Mouse (Mus musculus) layer of hippocampus, postnatal 10 days (tissue): ENCODE measurements at regions not wholly inside any gene's neighbourhood (a gene's known extent, or its start where the extent isn't known, plus 50 kb on each side); places are given as distances from the start of the nearest gene placed in this dataset.

ENCODE experiments used
- DNase-seq, 2 experiments: peaks; one replicate each; pipeline ENCODE4 v3.0.0; 2021; ENCODE audit warnings: low spot score in 2 of 2

DNA sequence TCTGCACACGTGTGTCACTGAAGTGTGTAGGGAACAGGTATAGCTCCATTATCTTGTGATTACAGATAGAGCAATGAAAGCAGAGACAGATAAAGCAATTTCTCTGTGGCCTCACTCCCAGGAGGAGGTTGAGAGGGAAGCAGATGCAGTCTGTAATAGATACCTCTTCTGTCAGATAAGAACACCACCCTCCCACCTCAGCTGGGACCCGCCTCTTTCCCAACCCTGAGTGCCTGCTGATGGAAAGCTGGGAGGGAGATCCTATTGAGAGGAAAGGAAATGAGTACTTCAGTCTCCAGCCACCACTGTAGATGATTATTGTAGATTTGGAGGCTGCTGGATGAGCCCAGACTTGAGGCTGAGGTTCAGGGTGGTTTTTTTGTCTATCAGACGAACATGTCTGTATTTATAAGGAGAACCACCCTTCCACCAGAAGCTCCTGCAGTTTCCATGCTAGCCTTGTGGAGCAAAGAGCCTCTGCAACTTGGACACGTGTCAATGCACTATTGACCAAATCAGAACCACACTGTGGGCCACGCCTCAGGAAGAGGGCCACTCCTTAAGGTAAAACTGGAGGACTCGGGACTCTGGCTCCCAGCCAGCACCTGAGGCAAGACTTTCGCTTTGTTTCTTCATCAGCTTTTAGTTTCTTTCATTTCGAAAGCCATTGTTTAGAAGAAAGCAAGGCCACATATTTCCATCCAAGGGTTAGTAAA is 55.3 kb upstream of the Plekha5 start:
- no peak for DNase-seq

DNA sequence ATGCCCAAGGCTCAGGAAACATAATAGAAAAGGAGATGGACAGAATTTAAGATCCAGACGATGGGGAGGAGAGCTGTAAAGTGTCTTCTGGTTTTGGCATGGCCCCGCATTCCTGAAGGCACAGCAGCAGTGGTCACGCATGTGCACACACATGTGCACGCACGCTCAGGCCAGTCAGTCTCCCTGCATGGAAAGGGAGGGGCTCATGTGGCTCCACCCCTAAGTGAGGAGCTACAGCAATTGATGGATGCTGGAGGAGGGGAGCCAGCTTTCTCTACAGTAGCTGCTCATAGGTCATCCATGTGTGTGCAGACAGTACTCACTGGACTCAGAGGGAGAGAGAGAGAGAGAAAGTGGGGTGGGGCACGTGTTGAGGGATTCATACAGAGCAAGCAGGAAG is 56.6 kb upstream of the Plekha5 start:
- DNase-seq, result no peak

DNA sequence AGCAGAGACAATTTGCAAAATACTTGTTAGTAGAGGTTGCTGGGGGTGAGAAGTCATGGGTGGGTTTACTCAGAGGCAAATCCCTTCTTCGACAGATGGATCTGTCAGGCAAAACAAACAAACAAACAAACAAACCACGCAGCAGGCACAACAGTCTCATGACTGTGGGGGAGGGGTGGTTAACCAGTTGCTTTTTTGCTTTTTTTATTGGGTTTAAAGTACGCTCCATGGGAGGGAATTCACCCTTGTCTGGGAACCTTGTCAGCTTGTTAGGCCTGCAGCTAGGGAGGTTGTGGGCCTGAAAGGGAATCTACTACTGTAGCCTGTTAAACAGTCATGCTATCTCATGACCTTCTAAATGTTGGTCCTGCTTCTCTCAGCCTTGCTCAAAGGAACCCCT is 57.1 kb upstream of the Plekha5 start:
- DNase-seq, result no peak

DNA sequence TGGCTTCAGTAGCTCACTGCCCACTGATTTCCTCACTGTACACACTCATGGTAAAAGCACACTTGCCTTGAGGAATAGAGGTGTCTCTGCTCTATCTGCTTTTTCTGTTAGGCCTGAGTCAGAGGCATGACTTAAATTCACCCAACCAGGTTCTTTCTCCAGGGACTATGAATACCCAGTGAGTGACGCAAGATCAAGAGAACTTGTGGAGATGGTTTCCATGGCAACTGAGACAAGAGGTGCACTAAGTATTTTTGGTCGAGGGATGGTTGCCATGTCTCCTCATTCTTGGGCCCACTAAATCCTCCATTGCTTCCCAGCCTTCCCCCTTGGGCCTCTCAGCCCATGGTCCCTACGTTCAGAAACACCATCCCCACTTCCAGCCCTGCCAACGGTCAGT is 62.9 kb upstream of the Plekha5 start:
- no peak for DNase-seq

DNA sequence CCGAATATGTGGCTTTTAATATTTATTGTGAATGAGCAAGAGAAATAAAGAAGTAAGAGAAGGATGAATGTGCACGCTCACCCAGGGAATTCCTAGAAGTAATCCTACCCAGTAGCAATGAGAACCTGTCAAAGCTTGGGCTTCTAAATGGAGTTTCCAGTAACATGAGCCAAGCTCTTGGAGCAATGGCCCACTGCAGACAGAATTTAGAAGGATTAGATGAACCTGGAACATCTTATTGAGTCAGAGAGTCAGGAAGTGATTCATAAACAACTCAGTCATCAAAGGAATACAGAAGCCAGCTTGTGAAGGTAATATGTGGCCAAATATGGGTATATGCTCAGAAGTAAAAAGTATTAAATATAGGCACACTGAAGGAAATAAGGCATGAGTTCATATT is 66.0 kb upstream of the Plekha5 start:
- no peak for DNase-seq

DNA sequence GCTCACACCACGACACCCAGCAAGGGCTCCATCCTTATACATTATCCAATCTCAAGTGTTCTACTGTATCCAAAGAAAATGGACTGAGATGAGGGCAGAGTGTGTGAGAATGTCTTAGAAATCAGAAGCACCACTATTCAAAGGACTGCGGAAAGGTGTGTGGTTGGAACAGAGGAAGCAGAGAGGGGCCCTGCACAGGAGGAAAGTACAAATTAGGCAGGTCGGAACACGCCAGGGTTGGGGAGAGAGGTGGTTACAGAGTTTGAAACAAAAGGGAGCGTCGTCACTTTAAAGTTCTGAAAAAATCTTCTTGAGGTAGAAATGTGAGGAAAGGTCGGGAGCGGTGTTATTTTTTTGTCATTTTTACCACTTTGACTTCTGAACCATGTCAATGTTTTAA is 66.6 kb upstream of the Plekha5 start:
- no peak for DNase-seq

DNA sequence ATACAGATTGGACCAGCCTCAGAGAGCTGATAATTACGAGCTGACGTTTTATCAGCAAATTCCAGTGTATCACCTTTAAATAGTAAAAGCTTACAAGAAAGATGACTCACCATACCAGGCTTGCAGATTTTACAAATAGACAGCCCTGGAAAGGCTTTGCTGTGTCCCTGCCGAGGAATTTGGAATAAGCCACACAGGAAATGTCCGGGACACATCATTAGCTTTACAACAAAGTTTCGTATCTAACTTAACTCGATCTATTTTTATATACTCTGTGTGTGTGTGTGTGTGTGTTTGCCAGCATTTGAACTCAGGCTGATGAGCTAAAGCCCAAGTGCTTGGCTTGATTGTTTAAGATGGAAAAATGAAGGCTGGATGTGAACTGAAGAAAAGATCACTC is 69.8 kb upstream of the Plekha5 start:
- no peak for DNase-seq

DNA sequence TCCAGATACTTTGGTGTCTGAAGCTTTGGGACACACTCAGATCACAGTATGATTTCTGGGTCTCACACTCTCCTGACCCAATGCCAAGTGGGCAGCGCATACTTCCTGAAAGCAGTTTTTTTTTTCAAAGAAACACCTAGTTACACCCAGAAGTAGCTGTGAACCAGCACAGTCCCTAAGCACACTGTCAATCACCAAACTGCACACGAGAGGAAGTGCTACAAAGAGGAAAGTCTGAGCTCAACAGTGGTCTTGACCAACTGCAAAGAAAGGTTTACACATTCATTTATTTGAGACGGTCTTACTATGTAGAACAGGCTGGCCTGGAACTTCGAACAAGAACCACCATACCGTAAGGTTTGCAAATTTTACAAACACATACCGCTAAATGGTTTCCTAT is 70.2 kb upstream of the Plekha5 start:
- DNase-seq, result no peak

DNA sequence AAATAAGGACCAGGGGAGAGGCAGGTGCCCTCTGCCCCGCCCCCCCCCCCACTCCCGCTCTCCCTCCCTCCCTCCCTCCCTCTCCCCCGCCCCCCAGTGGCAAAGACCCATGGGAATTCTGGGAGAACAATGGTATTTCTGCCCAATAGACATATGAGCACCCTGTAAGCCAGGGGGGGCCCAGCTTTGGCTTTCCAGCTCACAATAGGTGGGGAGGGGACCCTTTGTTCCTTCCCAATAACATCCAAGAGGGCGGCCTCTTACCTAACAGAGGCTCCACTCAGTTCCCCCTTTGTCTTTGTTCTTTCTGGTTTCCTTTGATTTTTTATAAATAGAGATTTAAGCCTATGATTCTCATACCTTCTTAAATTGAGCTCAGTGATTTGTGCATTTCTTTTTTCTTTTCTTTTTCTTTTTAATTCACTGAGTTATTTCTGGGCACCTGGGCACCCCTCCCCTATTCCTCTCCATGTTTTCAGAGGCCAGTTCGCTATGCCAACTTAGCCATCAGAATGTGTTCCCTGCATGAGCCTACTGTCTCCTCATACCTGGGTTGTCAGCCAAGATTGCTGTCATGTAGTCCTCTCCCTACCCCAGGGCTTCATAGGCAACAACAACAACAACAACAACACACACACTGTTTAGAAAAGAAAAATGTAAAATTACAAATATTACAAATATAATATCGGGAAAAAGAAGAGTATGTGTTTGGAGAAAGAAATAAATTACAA is 72.3 kb upstream of the Plekha5 start:
- DNase-seq, result no peak

DNA sequence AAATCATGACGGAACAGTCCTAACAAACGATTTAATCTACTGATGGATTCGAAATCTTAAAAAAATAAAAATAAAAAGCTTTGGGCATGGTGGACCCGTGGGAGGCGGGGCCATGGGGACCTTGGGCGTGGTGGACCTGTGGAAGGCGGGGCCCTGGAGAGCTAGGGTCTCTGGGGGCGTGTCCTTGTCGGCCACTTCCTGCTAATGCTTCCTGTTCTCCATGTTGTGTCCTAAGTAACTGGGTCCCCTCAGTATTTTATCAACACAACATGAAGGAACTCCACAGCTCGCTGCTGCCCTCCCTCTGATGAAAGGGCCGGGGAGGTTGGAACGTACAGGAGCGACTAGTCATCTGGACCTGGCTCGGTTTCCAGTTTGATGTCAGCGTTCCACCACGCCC is 75.3 kb upstream of the Plekha5 start:
- no peak for DNase-seq

DNA sequence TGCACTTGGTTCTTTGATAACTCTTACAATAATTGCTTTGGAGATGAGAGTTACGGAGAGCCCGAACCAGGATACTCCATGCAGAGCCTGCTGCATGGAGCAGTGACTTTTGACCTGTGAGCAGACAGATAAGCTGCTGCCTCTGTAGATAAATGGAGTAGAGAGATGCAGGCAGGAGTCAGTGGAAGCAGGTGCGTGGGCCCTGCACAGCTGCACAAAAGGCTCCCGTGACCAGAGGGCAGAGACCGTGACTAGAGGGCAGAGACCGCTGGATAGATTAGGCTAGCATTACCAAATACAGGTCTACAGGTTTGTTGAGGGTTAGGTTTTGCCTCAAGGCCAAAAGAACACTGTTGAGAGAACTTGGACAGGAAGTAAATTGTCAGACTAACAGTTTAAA is 76.9 kb upstream of the Plekha5 start:
- no peak for DNase-seq

DNA sequence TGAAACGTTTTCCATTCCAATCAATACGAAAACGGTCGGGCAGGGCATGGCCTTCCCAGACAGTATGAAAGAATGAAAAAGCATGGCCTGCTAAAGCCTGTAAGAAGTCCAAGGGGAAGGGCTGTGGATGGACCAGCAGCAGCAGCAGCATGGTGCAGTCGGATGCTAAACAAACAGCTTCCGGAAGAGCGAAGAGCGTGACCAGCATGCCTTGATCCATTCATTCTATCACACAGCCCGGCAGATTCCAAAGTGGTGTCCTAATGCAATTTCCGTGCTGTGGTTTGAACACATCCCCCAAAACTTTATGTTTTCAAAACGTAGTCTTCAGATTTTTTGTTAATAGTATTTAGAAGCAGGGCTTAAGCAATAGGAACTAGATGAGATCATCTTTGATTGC is 80.2 kb upstream of the Plekha5 start:
- no peak for DNase-seq

DNA sequence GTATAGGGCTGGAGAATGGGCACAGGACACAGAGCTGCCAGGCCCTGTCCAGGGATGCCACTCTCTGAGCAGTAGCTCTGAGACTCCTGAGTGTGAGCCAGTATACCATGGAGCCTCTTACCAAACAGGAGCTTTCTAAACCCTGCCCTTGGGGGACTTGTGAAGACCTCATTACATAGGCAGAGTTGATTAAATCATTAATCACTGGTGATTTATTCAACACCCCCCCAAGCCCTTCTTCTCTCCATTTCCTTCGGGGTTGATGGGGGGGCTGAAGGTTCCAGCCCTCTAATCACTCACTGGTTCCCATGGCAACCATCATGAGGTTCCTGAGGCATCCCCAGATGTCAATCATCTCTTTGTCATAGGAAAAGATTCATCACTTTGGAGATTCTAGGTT is 81.0 kb upstream of the Plekha5 start:
- DNase-seq, result no peak

DNA sequence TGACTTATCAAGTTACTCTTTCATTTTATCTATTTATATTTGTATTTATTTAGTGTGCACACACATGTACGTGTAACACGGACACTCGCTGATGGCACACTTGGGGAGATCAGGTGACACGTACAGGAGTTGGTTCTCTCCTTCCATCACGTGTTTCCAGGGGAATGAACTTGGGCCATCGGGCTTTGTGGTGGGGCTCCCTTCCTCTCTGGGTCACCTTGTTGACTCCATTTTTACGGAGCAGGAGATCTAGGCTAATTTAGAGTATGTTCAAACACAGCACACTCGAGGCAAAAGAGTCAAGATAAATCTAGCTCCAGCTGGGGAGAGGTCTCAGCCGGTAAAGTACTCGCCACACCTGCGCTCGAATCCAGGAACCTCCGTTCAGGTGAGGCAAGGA is 84.1 kb upstream of the Plekha5 start:
- DNase-seq, result no peak

DNA sequence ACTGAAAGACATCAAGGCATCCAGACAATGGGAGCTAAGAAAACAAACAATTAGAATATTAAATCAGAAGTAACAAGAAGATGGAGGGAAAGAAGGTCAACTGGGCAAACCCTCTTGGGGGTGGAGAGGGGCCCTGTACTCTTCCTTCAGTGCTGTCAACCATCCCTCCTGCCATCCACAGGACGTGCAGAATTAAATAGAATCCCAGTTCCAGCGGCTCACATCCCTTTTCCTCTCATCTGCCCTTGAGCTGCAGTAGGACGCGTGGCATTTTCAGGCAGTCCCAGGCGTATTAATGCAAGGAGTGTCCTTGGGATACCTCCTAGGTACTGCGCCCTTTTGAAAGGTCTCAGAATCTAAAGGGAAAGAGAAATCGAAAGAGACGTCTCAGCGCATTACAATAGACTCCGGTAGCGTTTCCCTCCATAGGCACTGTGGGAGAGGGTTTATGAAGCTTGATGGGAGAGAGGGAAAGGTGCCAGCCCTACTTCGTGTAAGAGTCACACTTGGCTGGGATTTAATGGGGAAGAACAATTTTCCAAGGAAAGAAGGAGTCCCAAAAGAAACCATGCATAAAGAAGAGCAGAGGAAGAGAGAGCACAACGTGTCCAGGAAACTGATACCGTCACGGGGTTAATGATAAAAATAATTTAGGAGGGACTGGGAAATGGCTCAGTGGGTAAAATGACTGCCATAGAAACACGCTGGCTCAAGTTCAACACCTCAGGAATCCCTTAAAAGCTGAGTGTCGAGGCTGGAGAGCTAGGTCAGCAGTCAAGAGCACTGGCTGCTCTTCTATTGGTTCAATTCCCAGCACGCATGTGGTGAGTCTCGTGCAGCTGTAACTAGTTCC is 85.7 kb upstream of the Plekha5 start:
- no peak for DNase-seq

DNA sequence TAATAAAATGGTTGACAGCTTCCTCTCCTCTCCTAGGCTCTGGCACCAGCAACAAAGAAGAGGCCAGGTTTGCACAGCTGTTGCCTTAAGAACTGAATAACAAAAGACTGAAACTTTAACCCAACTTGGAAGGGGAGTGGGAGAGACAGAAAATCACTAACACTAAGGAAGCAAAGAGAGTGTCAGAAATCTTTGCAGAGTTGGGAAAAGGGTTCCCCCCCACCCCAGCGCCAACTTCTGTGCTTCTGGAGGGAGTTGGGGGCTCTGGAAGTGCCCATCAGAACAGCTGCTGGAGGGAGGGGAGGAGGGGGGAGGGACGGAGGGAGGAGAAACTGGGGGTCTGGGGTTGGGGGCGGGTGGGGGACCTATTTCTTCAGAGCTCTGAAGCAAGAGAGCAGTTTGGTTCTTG is 86.8 kb upstream of the Plekha5 start:
- no peak for DNase-seq

DNA sequence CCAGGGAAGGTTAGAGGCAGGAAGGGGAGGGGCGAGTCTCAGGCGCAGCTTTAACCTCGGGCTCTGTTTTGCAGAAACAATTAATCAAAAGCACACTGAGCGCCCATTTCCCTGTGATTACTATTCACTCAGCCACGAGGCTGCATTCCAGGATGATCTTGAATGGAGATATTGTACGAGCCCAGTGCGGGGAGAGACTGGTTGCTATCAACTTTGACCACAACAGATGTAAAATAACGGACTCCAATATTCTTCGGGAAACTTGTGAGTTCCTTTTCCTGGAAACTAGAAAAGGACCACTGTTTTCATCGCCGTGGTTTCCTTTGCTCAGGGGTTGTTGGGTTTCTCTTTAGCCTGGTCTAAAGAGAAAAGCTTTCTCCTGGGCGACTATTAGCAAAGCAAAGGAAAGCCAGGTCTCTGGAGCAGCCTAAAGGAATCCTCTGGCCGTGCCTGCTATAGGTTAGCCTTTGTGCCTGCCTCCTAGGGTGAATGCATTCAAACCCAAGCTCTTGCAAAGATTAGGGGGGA is 87.4 kb upstream of the Plekha5 start:
- no peak for DNase-seq

DNA sequence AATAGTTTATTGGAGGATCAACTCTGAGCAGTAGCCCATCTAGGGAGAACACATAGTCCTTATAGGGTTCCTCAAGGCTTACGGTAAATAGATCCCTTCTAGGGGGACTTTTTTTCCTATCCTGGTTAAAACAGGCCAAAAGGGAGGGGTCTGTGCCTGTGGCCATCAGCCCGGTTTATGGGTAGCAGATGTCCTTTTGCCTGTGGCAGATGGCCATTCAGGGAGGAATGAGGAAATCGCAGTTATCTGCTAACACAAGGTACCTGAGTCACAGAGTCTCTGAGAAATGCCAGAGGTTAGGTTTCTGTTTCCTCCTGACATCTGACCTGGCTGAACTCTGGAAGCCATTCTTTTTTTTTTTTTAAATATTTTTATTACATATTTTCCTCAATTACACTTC is 90.5 kb upstream of the Plekha5 start:
- DNase-seq, result no peak

DNA sequence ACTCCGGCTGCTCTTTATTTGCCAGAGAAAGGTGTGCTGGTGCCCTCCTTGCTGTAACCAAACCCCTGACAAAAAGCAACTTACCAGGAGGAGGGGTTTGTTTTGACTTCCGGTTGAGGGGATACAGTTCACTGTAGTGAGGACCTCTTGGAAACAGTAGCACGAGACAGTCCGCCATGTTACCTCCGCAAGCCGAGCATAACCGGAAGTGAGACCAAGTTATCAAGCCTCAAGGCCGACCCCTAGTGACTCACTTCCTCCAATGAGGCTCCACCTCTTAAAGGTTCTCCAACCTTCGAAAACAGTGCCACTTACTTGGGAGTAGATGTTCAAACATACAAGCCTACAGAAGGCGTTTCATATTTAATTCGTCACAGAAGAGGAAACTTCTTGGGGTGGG is 115.2 kb upstream of the Plekha5 start:
- no peak for DNase-seq

DNA sequence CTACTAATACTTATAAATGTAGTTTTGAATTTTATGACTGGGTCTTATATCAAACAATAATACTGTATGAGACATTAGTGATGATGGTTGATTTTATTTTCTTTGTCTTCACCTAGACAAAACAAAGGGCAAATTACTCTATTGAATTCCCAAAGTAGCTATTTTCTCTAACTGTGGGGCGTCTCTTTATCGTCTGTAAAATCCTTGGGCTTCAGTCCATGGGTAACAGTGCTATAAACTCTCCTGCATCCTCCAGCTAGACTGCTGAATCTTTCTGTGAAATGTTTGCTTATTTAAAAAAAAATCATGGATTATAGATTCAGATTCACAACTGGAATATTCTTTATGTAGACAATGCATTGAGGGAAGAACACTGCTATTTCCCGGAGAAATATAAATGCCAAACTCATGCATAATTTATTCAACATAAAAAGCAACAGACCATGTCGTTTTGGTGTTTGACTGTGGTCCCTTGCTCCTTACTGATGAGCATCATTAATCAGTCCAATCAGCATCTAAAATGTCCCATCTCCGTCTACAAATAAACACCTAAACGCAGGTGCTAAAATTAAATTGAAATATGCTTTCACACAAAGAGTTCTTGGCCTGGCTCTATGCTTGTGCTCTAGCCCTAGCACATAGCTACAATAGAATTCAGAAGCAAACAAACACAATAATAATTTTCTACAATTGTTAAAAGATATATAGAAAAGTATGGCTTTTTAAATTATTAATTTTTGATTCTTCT is 116.9 kb upstream of the Plekha5 start:
- no peak for DNase-seq

DNA sequence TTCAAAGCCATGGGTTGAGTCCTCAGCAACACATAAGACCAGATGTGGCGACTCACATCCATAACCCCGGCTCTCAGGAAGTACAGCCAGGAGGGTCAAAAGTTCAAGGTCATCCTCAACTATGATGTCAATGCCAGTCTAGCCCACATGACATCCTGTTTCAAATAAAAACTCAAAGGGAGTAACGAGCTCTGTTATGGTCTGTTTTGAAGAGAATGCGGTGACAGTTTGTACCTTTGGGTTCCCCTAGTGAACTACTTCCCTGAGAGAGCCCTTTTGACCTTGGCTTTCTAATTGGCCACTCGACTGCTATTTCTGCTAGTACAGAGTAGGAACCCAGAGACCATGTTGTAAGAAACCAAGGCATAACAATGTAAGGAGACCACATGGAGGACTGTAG is 119.7 kb upstream of the Plekha5 start:
- DNase-seq, result no peak
